Mouse (Mus musculus) effector memory CD4-positive, alpha-beta T cell, adult 7 months (primary cell): ENCODE data around the gene Olfr1449. TPM values are rescaled to one million over a fixed set of nuclear protein-coding genes. Genes with fewer than 3 reads are reported as not detected.

Experiments
- polyA plus RNA-seq: library from polyadenylated mRNA; unstranded; fragments of 100-300 nt; shearing (Covaris generic); gene quantifications from one replicate; pipeline ENCODE4 v1.2.1, GENCODE M21; 2017

The Olfr1449 gene
- not detected for polyA plus RNA-seq

GRCm38 (mm10) chr19:12930540-12930939 lies at the start of gene Olfr1449:
Gene Olfr1449 (plus strand): TSS chr19:12930840.

GRCm38 (mm10) chr19:12883555-12883954 lies 47.1 kb upstream of the Olfr1449 start, which contains the start of gene Olfr1445:
Gene Olfr1445 (plus strand): TSS chr19:12883855.

DNA sequence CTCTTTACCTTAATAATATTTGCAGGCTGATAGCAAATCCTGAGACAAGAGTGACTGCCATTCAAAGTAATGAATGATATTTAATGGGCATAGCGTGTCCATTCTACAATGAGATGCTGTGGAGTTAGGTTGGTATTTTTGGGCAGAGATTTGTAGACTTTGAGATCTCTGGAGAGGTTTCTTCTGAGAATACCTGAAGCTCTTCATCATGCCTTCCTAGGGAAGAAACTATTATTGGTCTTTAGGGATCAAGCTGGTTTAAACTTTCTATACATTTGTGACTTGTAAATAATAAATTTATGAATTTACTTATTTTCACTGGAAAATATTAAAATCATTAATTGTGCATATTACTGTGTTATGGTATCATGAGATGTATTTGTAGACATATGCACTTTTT lies 37.2 kb upstream of the Olfr1449 start, which contains the start of gene Olfr1446:
TSS of gene Olfr1446 (minus strand) at position 101 of the 400 bp plus-strand sequence.

GRCm38 (mm10) chr19:12903643-12904042 lies 27.0 kb upstream of the Olfr1449 start, which contains the start of gene Olfr1447:
Gene Olfr1447 (minus strand): TSS chr19:12903743.

DNA sequence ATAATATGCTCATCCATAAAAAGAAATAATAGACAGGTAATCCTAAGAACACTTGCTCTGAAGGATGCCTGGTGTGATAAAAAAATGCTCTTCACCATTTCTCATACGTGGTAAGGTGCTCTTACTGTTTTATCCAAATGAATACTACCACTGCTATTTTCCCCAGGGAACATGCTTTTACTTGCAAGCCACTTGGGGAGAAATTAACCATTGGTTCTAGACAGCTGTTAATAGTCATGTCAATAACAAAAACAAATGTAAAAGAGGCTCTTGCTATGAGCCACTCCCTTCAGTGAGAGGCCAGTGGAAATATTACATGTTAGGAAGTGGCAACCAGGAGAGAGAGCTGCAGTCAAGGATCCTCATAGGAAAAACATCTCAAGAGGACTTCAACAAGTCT lies 6.3 kb upstream of the Olfr1449 start, which contains the start of gene Olfr1448:
TSS of gene Olfr1448 (minus strand) at position 101 of the 400 bp plus-strand sequence.

DNA sequence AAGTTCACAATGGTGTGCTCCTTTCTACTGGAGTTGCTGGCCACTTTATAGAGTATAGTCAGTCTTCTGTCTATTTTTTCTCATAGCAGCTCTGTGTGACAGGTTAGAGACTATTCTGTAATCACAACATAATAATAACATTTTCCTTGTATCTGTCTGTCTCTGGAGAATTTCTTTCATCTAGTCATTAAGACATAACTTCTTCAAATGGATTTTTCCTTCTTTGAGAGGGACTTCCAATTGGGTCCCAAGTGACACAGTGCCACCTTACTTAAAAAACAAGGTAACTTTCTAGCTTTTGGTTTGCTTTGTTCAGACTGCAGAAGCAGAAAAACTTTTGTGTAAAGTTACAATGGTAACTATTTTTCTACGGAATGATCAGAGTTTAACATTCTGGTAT lies 19.3 kb downstream of the Olfr1449 start, which contains the start of gene Olfr1450:
TSS of gene Olfr1450 (plus strand) at position 301 of the 400 bp plus-strand sequence.

Other genes with a start within 250 kb of the Olfr1449 start
- gene Keg1, start 235.1 kb upstream of the Olfr1449 start, polyA plus RNA-seq: not detected
- gene Cntf, start 165.2 kb upstream of the Olfr1449 start, polyA plus RNA-seq: not detected
- gene Zfp91, start 134.7 kb upstream of the Olfr1449 start, polyA plus RNA-seq: 18.8 TPM
- 375 TPM for gene Lpxn, start 134.6 kb upstream of the Olfr1449 start, polyA plus RNA-seq
- not detected for gene Gm5244, start 84.2 kb upstream of the Olfr1449 start, polyA plus RNA-seq
- gene Olfr1444, start 73.6 kb upstream of the Olfr1449 start, polyA plus RNA-seq: not detected
- gene Olfr1445, start 47.0 kb upstream of the Olfr1449 start, polyA plus RNA-seq: not detected
- 0.37 TPM for gene Olfr1446, start 37.3 kb upstream of the Olfr1449 start, polyA plus RNA-seq
- gene Olfr1447, start 27.1 kb upstream of the Olfr1449 start, polyA plus RNA-seq: not detected
- 0.10 TPM for gene Olfr1448, start 6.4 kb upstream of the Olfr1449 start, polyA plus RNA-seq
- not detected for gene Olfr1450, start 19.4 kb downstream of the Olfr1449 start, polyA plus RNA-seq
- gene Olfr1451, start 64.2 kb downstream of the Olfr1449 start, polyA plus RNA-seq: 0.37 TPM
- gene Olfr1453, start 97.5 kb downstream of the Olfr1449 start, polyA plus RNA-seq: not detected
- not detected for gene Olfr1454, start 129.8 kb downstream of the Olfr1449 start, polyA plus RNA-seq
- 0.83 TPM for gene Olfr1457, start 167.1 kb downstream of the Olfr1449 start, polyA plus RNA-seq
- not detected for gene Olfr1458, start 175.9 kb downstream of the Olfr1449 start, polyA plus RNA-seq
- gene Olfr1459, start 218.7 kb downstream of the Olfr1449 start, polyA plus RNA-seq: 0.17 TPM
- gene Olfr1461, start 232.2 kb downstream of the Olfr1449 start, polyA plus RNA-seq: not detected